Mouse (Mus musculus): ENCODE results near the gene Acot11. TPM values are rescaled to one million over a fixed set of nuclear protein-coding genes. Genes with fewer than 3 reads are reported as not detected.
"Not testable (repeated sequence)": the region's sequence is repeated elsewhere in the genome, so short reads cannot be mapped to it uniquely, and the experiment has no call there.

Acot11 gene
- total RNA-seq, 2 experiments from 2014 or later, result 10.9 to 11.9 TPM

- no peak for ATAC-seq (ENCODE audit: poor library complexity, severe bottlenecking)
These were observed 20.0 kb downstream of the Acot11 start for GRCm38 (mm10) chr4:106784806-106785205.

GRCm38 (mm10) chr4:106783137-106783536, 21.7 kb downstream of the Acot11 start:
- no peak for ATAC-seq (ENCODE audit: poor library complexity, severe bottlenecking)

GRCm38 (mm10) chr4:106780045-106780444, 24.8 kb downstream of the Acot11 start:
- ATAC-seq (ENCODE audit: poor library complexity, severe bottlenecking), result no peak

- ATAC-seq (ENCODE audit: poor library complexity, severe bottlenecking), result no peak
These were observed 26.5 kb downstream of the Acot11 start for GRCm38 (mm10) chr4:106778116-106778788.

GRCm38 (mm10) chr4:106776998-106777397, 27.8 kb downstream of the Acot11 start:
- ATAC-seq (ENCODE audit: poor library complexity, severe bottlenecking), result no peak

GRCm38 (mm10) chr4:106775767-106776166, 29.0 kb downstream of the Acot11 start:
- ATAC-seq (ENCODE audit: poor library complexity, severe bottlenecking), result not testable (repeated sequence)

- no peak for ATAC-seq (ENCODE audit: poor library complexity, severe bottlenecking)
These were observed 32.2 kb downstream of the Acot11 start for GRCm38 (mm10) chr4:106772558-106772957.

GRCm38 (mm10) chr4:106769306-106769705, 35.5 kb downstream of the Acot11 start:
- ATAC-seq (ENCODE audit: poor library complexity, severe bottlenecking), result no peak

GRCm38 (mm10) chr4:106764166-106764565, 40.6 kb downstream of the Acot11 start:
- ATAC-seq (ENCODE audit: poor library complexity, severe bottlenecking), result no peak

- no peak for ATAC-seq (ENCODE audit: poor library complexity, severe bottlenecking)
These were observed 53.1 kb downstream of the Acot11 start for GRCm38 (mm10) chr4:106751726-106752125.

GRCm38 (mm10) chr4:106749699-106750098, 55.1 kb downstream of the Acot11 start:
- peak; percentile 34 for ATAC-seq (ENCODE audit: poor library complexity, severe bottlenecking)

- no peak for ATAC-seq (ENCODE audit: poor library complexity, severe bottlenecking)
These were observed 57.7 kb downstream of the Acot11 start for GRCm38 (mm10) chr4:106747001-106747580.

GRCm38 (mm10) chr4:106745862-106746261, 58.9 kb downstream of the Acot11 start:
- ATAC-seq (ENCODE audit: poor library complexity, severe bottlenecking), result no peak

- ATAC-seq (ENCODE audit: poor library complexity, severe bottlenecking), result no peak
These were observed 66.9 kb downstream of the Acot11 start for GRCm38 (mm10) chr4:106737904-106738303.

- not testable (repeated sequence) for ATAC-seq (ENCODE audit: poor library complexity, severe bottlenecking)
These were observed 67.9 kb downstream of the Acot11 start for GRCm38 (mm10) chr4:106736884-106737283.

GRCm38 (mm10) chr4:106733636-106734035, 71.2 kb downstream of the Acot11 start, which contains the start of gene Fam151a:
Gene Fam151a (plus strand): TSS chr4:106733889.
- no peak for ATAC-seq (ENCODE audit: poor library complexity, severe bottlenecking)

- no peak for ATAC-seq (ENCODE audit: poor library complexity, severe bottlenecking)
These were observed 74.0 kb downstream of the Acot11 start, which contains the start of gene Mroh7 for GRCm38 (mm10) chr4:106730814-106731213. Gene Mroh7 (minus strand): TSS chr4:106730925.

GRCm38 (mm10) chr4:106720631-106721030, 84.2 kb downstream of the Acot11 start:
- ATAC-seq (ENCODE audit: poor library complexity, severe bottlenecking), result no peak

- ATAC-seq (ENCODE audit: poor library complexity, severe bottlenecking), result no peak
These were observed 91.2 kb downstream of the Acot11 start for GRCm38 (mm10) chr4:106713622-106714021.

- peak; percentile 77 for ATAC-seq (ENCODE audit: poor library complexity, severe bottlenecking)
These were observed 96.4 kb downstream of the Acot11 start for GRCm38 (mm10) chr4:106708408-106708807.

- no peak for ATAC-seq (ENCODE audit: poor library complexity, severe bottlenecking)
These were observed 96.8 kb downstream of the Acot11 start for GRCm38 (mm10) chr4:106707957-106708356.

GRCm38 (mm10) chr4:106705096-106705665, 99.6 kb downstream of the Acot11 start:
- no peak for ATAC-seq (ENCODE audit: poor library complexity, severe bottlenecking)

All from megakaryocyte, adult 5-6 weeks (primary cell).